Mouse (Mus musculus) heart, postnatal 0 days (tissue): ENCODE results near the gene Crtc2. TPM values are rescaled to one million over a fixed set of nuclear protein-coding genes. Genes with fewer than 3 reads are reported as not detected.
A peak's percentile ranks its signal among the peaks of the same experiment; 100 is the strongest.

Experiments used
- ATAC-seq: fragments of 200-750 bp; cut with Nextera tagmentation; 2 replicates; pipeline ENCODE4 v1.8.0; 2017; ENCODE audit warnings: low read depth, moderate number of reproducible peaks, moderate library complexity; ENCODE audit not compliant: insufficient read depth
- DNase-seq: peaks from one replicate; pipeline ENCODE4 v3.0.0-alpha.2; 2016; ENCODE audit warnings: low spot score
- H3K27ac ChIP-seq: fragments of 300-500 bp; sonication (generic); 2 replicates; pipeline ENCODE4 v1.5.1; 2014; ENCODE audit warnings: low read depth, mild to moderate bottlenecking
- H3K27me3 ChIP-seq: fragments of 300-500 bp; sonication (generic); 2 replicates; pipeline ENCODE4 v1.6.1; 2014; ENCODE audit warnings: low read length, mixed read lengths; ENCODE audit not compliant: control insufficient read depth, insufficient read depth
- H3K36me3 ChIP-seq: fragments of 300-500 bp; sonication (generic); replicated peaks from 2 replicates; pipeline ENCODE4 v1.6.1; 2014; ENCODE audit warnings: low read length, mixed read lengths; ENCODE audit not compliant: control insufficient read depth, insufficient read depth
- H3K4me1 ChIP-seq: fragments of 300-500 bp; sonication (generic); 2 replicates; pipeline ENCODE4 v1.6.1; 2014; ENCODE audit warnings: antibody characterized with exemption; ENCODE audit not compliant: control insufficient read depth, insufficient read depth
- H3K4me2 ChIP-seq: fragments of 300-500 bp; sonication (generic); 2 replicates; pipeline ENCODE4 v1.6.1; 2014; ENCODE audit warnings: low read depth, mild to moderate bottlenecking, low read length, moderate library complexity
- H3K4me3 ChIP-seq: fragments of 300-500 bp; sonication (generic); 2 replicates; pipeline ENCODE4 v1.5.1; 2014; ENCODE audit warnings: low read depth, low read length
- H3K9ac ChIP-seq: fragments of 300-500 bp; sonication (generic); replicated peaks from 2 replicates; pipeline ENCODE4 v1.6.1; 2014; ENCODE audit warnings: low read depth, low read length, mixed read lengths
- H3K9me3 ChIP-seq: fragments of 300-500 bp; sonication (generic); replicated peaks from 2 replicates; pipeline ENCODE4 v1.6.1; 2016; ENCODE audit warnings: low read length; ENCODE audit not compliant: control insufficient read depth
- CTCF ChIP-seq: IDR thresholded peaks from 2 replicates; pipeline ENCODE4 v1.5.1; 2016; ENCODE audit warnings: antibody characterized with exemption, control low read depth, low read depth
- EP300 ChIP-seq: IDR thresholded peaks from 2 replicates; pipeline ENCODE4 v1.6.1; 2016; ENCODE audit warnings: antibody characterized with exemption, low read depth
- WGBS: fragments of 180-500 bp; shearing (Covaris S2); extraction: QIAGEN DNeasy Blood & Tissue Kit; methylation state at CpG from one replicate; pipeline ENCODE4 v1.1.7; 2014; 5-methylcytosine and 5-hydroxymethylcytosine counted together
- polyA plus RNA-seq: library from polyadenylated mRNA; unstranded; fragments of >200 nt; fragmentation: Nextera tagmentation; extraction: Ambion mirVana; gene quantifications from 2 replicates; pipeline ENCODE4 v1.2.1, GENCODE M21; 2015
- total RNA-seq: library from RNA; depleted of rRNA; stranded (reverse); fragments of >200 nt; gene quantifications from 2 replicates; pipeline ENCODE4 v1.2.3, GENCODE M21; 2014; ENCODE audit warnings: low replicate concordance

Gene Crtc2
- total and polyA plus RNA-seq, 2 experiments from 2014 or later = 7.2 to 17.8 TPM

DNA sequence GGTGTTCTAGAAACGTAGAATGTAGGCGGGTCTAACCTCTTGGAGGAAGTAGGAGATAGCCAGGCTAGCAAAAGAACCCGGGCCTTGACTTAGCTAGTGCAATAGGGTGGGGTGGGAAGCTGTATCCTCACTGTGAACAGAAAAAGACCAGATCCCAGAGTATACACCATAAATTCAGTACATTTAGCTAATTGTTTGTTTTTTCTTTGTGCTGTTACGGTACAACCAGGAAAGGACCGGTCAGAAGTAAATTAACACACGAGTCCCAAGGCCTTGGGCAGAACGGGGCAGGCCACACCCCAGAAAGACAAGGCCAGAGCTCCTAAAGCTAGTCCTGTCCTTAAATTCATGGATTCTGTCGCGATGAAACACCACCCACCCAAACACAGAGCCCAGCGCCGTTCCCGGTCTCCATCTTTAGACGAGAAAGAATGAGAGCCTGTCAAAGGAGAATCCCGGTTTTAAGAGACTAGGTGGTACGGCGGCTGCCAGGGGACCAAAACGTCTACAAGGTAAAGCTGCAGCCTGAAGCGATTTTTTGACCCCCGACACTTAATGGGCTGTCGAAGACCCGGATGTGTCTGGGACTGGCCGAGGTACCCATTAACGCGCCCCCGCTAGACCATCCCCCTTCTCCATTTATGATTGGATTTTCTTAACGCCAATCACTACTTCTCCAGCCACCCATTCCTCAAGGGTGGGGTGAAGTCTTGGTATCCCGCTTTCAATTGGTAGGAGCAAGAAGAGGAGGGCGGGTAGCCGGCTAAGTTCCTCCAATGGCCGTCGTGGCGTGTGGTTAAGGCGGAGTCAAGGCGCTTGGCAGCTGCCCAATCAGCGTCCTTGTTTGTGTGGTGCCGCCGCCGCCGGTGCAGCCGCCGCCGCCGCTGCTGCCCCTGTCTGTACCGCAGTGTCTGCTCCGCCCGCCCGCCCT lies 38.6 kb downstream of the Crtc2 start, which contains the start of gene Gatad2b:
TSS of gene Gatad2b (plus strand) at position 834 of the 931 bp plus-strand sequence.
- no peaks in the 10 kb centered on the region; the same call in 1 of the 2 replicates for H3K36me3 ChIP-seq
- TF ChIP-seq EP300 (peak; percentile 82; the same call in 1 of the 2 replicates), CTCF (no peak)
- peak within 1 kb of the TSS; percentile 99 for H3K27ac ChIP-seq
- ATAC-seq = peak; percentile 97
- DNase-seq = peak; percentile 100
- no peaks in the 10 kb centered on the region for H3K9me3 ChIP-seq
- peak within 1 kb of the TSS; percentile 96 for H3K4me3 ChIP-seq
- H3K9ac ChIP-seq = peak within 1 kb of the TSS; percentile 97
- H3K4me2 ChIP-seq = peak within 1 kb of the TSS; percentile 78
- H3K4me1 ChIP-seq = peaks cover 25% of the 10 kb centered on the region
- H3K27me3 ChIP-seq = no peaks in the 10 kb centered on the region
- WGBS = under 1% methylated on average over 45 of the region's 47 CpGs

DNA sequence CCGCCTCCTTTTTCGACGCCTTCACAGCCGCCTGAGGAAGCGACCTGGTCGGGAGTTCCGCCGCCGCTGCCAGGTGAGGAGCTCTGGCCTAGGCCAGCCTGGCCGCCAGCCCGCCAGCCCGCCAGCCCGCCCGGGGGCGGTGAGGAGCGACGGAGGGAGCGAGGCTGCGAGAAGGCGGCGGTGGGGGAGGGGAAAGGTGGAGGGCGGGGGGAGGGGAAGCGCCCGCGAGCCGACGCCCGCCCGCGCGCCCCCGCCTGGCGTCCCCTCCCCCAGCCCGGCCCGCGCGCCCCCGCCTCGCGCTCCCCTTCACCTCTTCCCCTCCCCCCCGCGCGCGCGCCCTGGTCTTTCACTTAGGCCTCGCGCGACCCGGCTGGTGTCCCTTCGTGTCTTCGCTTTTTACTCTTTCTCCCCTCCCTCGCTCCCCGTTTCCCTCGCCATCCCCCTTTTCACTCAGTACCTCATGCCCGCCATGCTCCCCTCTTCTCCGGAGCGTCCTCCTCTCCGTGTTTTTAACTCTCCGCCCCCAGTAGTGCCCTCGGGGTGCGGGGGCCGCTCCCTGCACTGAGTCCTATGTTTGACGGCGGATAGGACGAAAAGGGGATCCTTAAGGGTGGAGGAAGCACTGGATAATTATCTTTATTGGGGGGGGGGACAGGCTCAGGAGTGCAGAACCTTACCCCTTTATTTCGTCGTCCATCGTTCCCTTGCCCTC lies 39.5 kb downstream of the Crtc2 start:
- Histone ChIP-seq H3K27ac (peak overlapping the region; percentile 99), H3K27me3 (no peaks in the 10 kb centered on the region), H3K4me1 (peaks cover 25% of the 10 kb centered on the region), H3K4me3 (peak overlapping the region; percentile 96), H3K9ac (peak overlapping the region; percentile 97), H3K9me3 (no peaks in the 10 kb centered on the region), H3K4me2 (peak overlapping the region; percentile 78), H3K36me3 (no peaks in the 10 kb centered on the region; the same call in 1 of the 2 replicates)
- under 1% methylated on average over 33 of the region's 68 CpGs for WGBS
- peak; percentile 29 for DNase-seq
- TF ChIP-seq CTCF (no peak), EP300 (no peak)
- peak; percentile 18 for ATAC-seq

DNA sequence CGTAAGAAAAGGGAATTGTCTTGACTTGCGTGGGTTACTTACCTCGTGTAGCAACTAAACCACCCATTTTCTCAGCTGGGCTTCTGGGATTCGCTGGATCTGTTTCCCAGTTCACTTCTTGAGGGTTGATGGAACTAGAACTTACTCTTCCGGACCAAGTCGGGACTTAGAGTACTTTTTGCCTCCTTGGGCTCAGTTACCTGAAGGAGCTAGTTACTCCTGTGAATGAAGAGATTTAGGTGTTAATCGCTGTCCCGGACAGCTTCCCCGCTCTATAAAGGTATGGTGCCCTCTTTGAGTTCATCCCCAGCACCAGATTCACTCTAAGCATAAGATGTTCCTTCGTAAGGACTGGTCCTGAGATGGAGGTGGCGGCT lies 40.1 kb downstream of the Crtc2 start:
- H3K27ac ChIP-seq = peak overlapping the region; percentile 99
- H3K9ac ChIP-seq = peak overlapping the region; percentile 97
- H3K36me3 ChIP-seq = no peaks in the 10 kb centered on the region; the same call in 1 of the 2 replicates
- peak overlapping the region; percentile 78 for H3K4me2 ChIP-seq
- no peak for TF ChIP-seq CTCF
- TF ChIP-seq EP300 = no peak
- no peaks in the 10 kb centered on the region for H3K9me3 ChIP-seq
- ATAC-seq (no peak), DNase-seq (peak; percentile 12)
- 4% methylated on average over 11 of the region's 11 CpGs for WGBS
- H3K27me3 ChIP-seq = no peaks in the 10 kb centered on the region
- peaks cover 25% of the 10 kb centered on the region for H3K4me1 ChIP-seq
- H3K4me3 ChIP-seq = peak overlapping the region; percentile 96

GRCm38 (mm10) chr3:90294651-90295050 lies 40.7 kb downstream of the Crtc2 start:
- H3K4me3 ChIP-seq = peak overlapping the region; percentile 96
- 45% methylated on average over 2 of the region's 2 CpGs for WGBS
- DNase-seq = no peak
- H3K9ac ChIP-seq = peak overlapping the region; percentile 97; the same call in 1 of the 2 replicates
- no peak overlapping the region; the same call in 1 of the 2 replicates for H3K27ac ChIP-seq
- no peaks in the 10 kb centered on the region; the same call in 1 of the 2 replicates for H3K36me3 ChIP-seq
- peak overlapping the region; percentile 78 for H3K4me2 ChIP-seq
- no peaks in the 10 kb centered on the region for H3K9me3 ChIP-seq
- H3K27me3 ChIP-seq = no peaks in the 10 kb centered on the region
- no peak for TF ChIP-seq CTCF
- no peak for TF ChIP-seq EP300
- no peak for ATAC-seq
- H3K4me1 ChIP-seq = peaks cover 25% of the 10 kb centered on the region

GRCm38 (mm10) chr3:90305801-90306200 lies 51.8 kb downstream of the Crtc2 start:
- Histone ChIP-seq H3K36me3 (no peaks in the 10 kb centered on the region), H3K4me1 (peaks cover 4% of the 10 kb centered on the region; the same call in 1 of the 2 replicates), H3K4me2 (no peak overlapping the region), H3K9ac (no peak overlapping the region), H3K27me3 (no peaks in the 10 kb centered on the region), H3K27ac (no peak overlapping the region), H3K9me3 (no peaks in the 10 kb centered on the region), H3K4me3 (no peak overlapping the region)
- TF ChIP-seq CTCF = no peak
- TF ChIP-seq EP300 = no peak
- 73% methylated on average over 3 of the region's 3 CpGs for WGBS
- DNase-seq (no peak), ATAC-seq (no peak)
